Mouse (Mus musculus) forebrain, postnatal 0 days (tissue): ENCODE results near the gene Zfpm1. TPM values are rescaled to one million over a fixed set of nuclear protein-coding genes. Genes with fewer than 3 reads are reported as not detected.
A peak's percentile ranks its signal among the peaks of the same experiment; 100 is the strongest.

Source experiments
- ATAC-seq: fragments of 200-750 bp; cut with Nextera tagmentation; 2 replicates; pipeline ENCODE4 v1.8.0; 2017; ENCODE audit warnings: mild to moderate bottlenecking, moderate library complexity
- DNase-seq: peaks from one replicate; pipeline ENCODE4 v3.0.0-alpha.2; 2015
- H3K27ac ChIP-seq: fragments of 300-500 bp; sonication (generic); 2 replicates; pipeline ENCODE4 v1.5.1; 2014; ENCODE audit warnings: low read depth, mild to moderate bottlenecking, antibody characterized with exemption, low read length, moderate library complexity, mixed read lengths
- H3K27me3 ChIP-seq: fragments of 300-500 bp; sonication (generic); 2 replicates; pipeline ENCODE4 v1.6.1; 2014; ENCODE audit warnings: mild to moderate bottlenecking, low read length, mixed read lengths; ENCODE audit not compliant: insufficient read depth
- H3K36me3 ChIP-seq: fragments of 300-500 bp; sonication (generic); 2 replicates; pipeline ENCODE4 v1.6.1; 2014; ENCODE audit warnings: mild to moderate bottlenecking, moderate library complexity; ENCODE audit not compliant: insufficient read depth
- H3K4me1 ChIP-seq: fragments of 300-500 bp; sonication (generic); 2 replicates; pipeline ENCODE4 v1.6.1; 2014; ENCODE audit warnings: antibody characterized with exemption; ENCODE audit not compliant: insufficient read depth
- H3K4me2 ChIP-seq: fragments of 300-500 bp; sonication (generic); 2 replicates; pipeline ENCODE4 v1.6.1; 2014; ENCODE audit warnings: low read depth, mild to moderate bottlenecking, moderate library complexity
- H3K4me3 ChIP-seq: fragments of 300-500 bp; sonication (generic); 2 replicates; pipeline ENCODE4 v1.5.1; 2014; ENCODE audit warnings: low read depth, low read length, mixed read lengths
- H3K9ac ChIP-seq: fragments of 300-500 bp; sonication (generic); 2 replicates; pipeline ENCODE4 v1.6.1; 2014; ENCODE audit warnings: mild to moderate bottlenecking
- H3K9me3 ChIP-seq: fragments of 300-500 bp; sonication (generic); 2 replicates; pipeline ENCODE4 v1.6.1; 2016; ENCODE audit warnings: low read length
- CTCF ChIP-seq: sonication (generic); IDR thresholded peaks from 2 replicates; pipeline ENCODE4 v1.5.1; 2016; ENCODE audit warnings: antibody characterized with exemption, control low read depth, low read depth
- whole genome bisulfite sequencing: fragments of 180-500 bp; shearing (Covaris S2); extraction: QIAGEN DNeasy Blood & Tissue Kit; methylation state at CpG from one replicate; pipeline ENCODE4 v1.1.7; 2014; 5-methylcytosine and 5-hydroxymethylcytosine counted together
- polyA plus RNA-seq: library from polyadenylated mRNA; unstranded; fragments of >200 nt; fragmentation: Nextera tagmentation; extraction: Ambion mirVana; gene quantifications from 2 replicates; pipeline ENCODE4 v1.2.1, GENCODE M21; 2015
- total RNA-seq: library from RNA; depleted of rRNA; stranded (reverse); fragments of >200 nt; gene quantifications from 2 replicates; pipeline ENCODE4 v1.2.3, GENCODE M21; 2014; rRNA removed

Gene Zfpm1
- total RNA-seq = 9.5 and 10.1 TPM in 2 replicates
- polyA plus RNA-seq = 0.87 and 1.1 TPM in 2 replicates

- Histone ChIP-seq H3K4me1 (0 out of 2 replicates have a peak, but pooled peaks cover 14% of the 10 kb centered on the region), H3K9ac (peak within 1 kb of the TSS; percentile 65), H3K27me3 (peaks cover 8% of the 10 kb centered on the region; the same call in 1 of the 2 replicates), H3K4me2 (peak within 1 kb of the TSS; percentile 98), H3K36me3 (no peaks in the 10 kb centered on the region), H3K27ac (peak within 1 kb of the TSS; percentile 50), H3K9me3 (no peaks in the 10 kb centered on the region), H3K4me3 (peak within 1 kb of the TSS; percentile 58)
- DNase-seq = no peak
- WGBS = under 1% methylated on average over 42 of the region's 60 CpGs
- ATAC-seq = no peak
- TF ChIP-seq CTCF = no peak
Observed at GRCm38 (mm10) chr8:122282035-122282358, at the start of gene Zfpm1. TSS of gene Zfpm1 (plus strand) at chr8:122282141.

DNA sequence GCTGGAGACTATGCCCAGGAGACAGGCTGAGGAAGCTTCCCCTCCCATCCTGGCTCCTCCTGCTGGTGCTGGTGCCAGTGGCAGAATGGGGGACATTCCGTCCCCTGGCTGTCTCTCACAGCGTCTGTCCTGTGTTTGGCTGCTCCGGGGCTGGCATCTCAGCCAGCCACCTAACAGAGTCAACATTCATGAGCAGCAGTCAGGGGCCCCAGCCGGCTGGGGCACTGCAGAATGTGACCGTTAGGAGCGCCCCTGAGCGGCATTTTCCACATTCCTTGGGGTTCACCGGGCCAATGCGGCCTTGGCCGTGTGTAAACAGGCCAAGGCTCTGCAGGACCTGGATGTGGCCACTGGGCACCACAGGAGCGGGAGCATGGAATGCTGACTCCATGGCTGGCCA is 47.9 kb upstream of the Zfpm1 start:
- Histone ChIP-seq H3K36me3 (no peaks in the 10 kb centered on the region), H3K4me3 (no peak overlapping the region)
- ATAC-seq = peak; percentile 35

GRCm38 (mm10) chr8:122236521-122236920 is 45.4 kb upstream of the Zfpm1 start:
- H3K36me3 ChIP-seq = no peaks in the 10 kb centered on the region
- H3K4me2 ChIP-seq = no peak overlapping the region
- no peaks in the 10 kb centered on the region for H3K4me1 ChIP-seq
- H3K27ac ChIP-seq = no peak overlapping the region
- H3K27me3 ChIP-seq = no peaks in the 10 kb centered on the region
- WGBS = 89% methylated on average over 3 of the region's 3 CpGs
- no peak overlapping the region for H3K4me3 ChIP-seq
- no peak overlapping the region for H3K9ac ChIP-seq
- H3K9me3 ChIP-seq = no peaks in the 10 kb centered on the region
- no peak for TF ChIP-seq CTCF
- ATAC-seq = no peak
- DNase-seq = no peak

More for the DNA sequence above, 47.9 kb upstream of the Zfpm1 start:
- peaks cover 3% of the 10 kb centered on the region; the same call in 1 of the 2 replicates for H3K4me1 ChIP-seq
- H3K27ac ChIP-seq = no peak overlapping the region
- H3K4me2 ChIP-seq = no peak overlapping the region
- TF ChIP-seq CTCF = peak; percentile 22; the same call in 1 of the 2 replicates
- no peaks in the 10 kb centered on the region; the same call in 1 of the 2 replicates for H3K27me3 ChIP-seq
- no peak for DNase-seq
- WGBS = 36% methylated on average over 11 of the region's 11 CpGs
- no peaks in the 10 kb centered on the region for H3K9me3 ChIP-seq
- H3K9ac ChIP-seq = no peak overlapping the region

GRCm38 (mm10) chr8:122238225-122238624 is 43.7 kb upstream of the Zfpm1 start:
- Histone ChIP-seq H3K4me3 (no peak overlapping the region), H3K36me3 (no peaks in the 10 kb centered on the region), H3K9ac (no peak overlapping the region), H3K9me3 (no peaks in the 10 kb centered on the region), H3K4me2 (no peak overlapping the region), H3K4me1 (no peaks in the 10 kb centered on the region), H3K27ac (no peak overlapping the region), H3K27me3 (no peaks in the 10 kb centered on the region)
- ATAC-seq = no peak
- 86% methylated on average over 11 of the region's 11 CpGs for WGBS
- no peak for TF ChIP-seq CTCF
- no peak for DNase-seq

DNA sequence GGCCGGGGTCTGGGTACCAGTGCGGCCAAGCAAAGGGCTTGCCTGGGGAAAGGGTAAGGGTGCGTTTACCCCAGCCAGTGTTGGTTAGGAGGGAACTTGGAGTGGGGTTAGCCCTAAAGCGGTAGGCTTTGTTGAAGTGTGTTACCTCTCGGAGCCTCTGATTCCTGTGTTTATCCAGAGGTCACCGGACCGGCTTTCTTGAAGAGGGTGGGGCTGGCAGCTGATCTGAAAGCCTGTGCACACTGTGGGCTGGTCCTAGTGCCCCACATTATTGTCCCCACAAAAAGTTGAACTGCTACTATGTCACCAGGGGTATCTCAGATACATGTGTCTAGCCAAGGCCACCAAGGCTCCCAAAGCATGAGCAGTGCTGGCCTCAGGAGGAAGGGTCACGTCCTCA is 43.2 kb upstream of the Zfpm1 start:
- 77% methylated on average over 8 of the region's 8 CpGs for WGBS
- H3K9ac ChIP-seq = no peak overlapping the region
- DNase-seq (no peak), ATAC-seq (no peak)
- no peak for TF ChIP-seq CTCF
- no peak overlapping the region for H3K4me3 ChIP-seq
- H3K4me2 ChIP-seq = no peak overlapping the region
- no peaks in the 10 kb centered on the region for H3K9me3 ChIP-seq
- no peaks in the 10 kb centered on the region for H3K27me3 ChIP-seq
- H3K27ac ChIP-seq = no peak overlapping the region
- H3K4me1 ChIP-seq = no peaks in the 10 kb centered on the region
- H3K36me3 ChIP-seq = no peaks in the 10 kb centered on the region

- Histone ChIP-seq H3K4me1 (no peaks in the 10 kb centered on the region), H3K9ac (no peak overlapping the region), H3K27ac (no peak overlapping the region), H3K9me3 (no peaks in the 10 kb centered on the region), H3K4me3 (no peak overlapping the region), H3K27me3 (no peaks in the 10 kb centered on the region), H3K4me2 (no peak overlapping the region), H3K36me3 (no peaks in the 10 kb centered on the region)
- DNase-seq = no peak
- TF ChIP-seq CTCF = no peak
- ATAC-seq = no peak
- WGBS = 80% methylated on average over 16 of the region's 16 CpGs
Observed at GRCm38 (mm10) chr8:122240241-122241026, 41.5 kb upstream of the Zfpm1 start.

- no peaks in the 10 kb centered on the region for H3K4me1 ChIP-seq
- no peaks in the 10 kb centered on the region for H3K36me3 ChIP-seq
- H3K27me3 ChIP-seq = no peaks in the 10 kb centered on the region
- 87% methylated on average over 4 of the region's 4 CpGs for WGBS
- H3K4me3 ChIP-seq = no peak overlapping the region
- H3K27ac ChIP-seq = no peak overlapping the region
- H3K4me2 ChIP-seq = no peak overlapping the region
- DNase-seq (no peak), ATAC-seq (no peak)
- H3K9ac ChIP-seq = no peak overlapping the region
- H3K9me3 ChIP-seq = no peaks in the 10 kb centered on the region
- no peak for TF ChIP-seq CTCF
Observed at GRCm38 (mm10) chr8:122243310-122243709, 38.6 kb upstream of the Zfpm1 start.
